Mouse (Mus musculus): Measurements from ENCODE around the gene Ripor2. TPM values are rescaled to one million over a fixed set of nuclear protein-coding genes. Genes with fewer than 3 reads are reported as not detected.
A peak's percentile ranks its signal among the peaks of the same experiment; 100 is the strongest.
"Not testable (repeated sequence)": the region's sequence is repeated elsewhere in the genome, so short reads cannot be mapped to it uniquely, and the experiment has no call there.

Gene Ripor2
- polyA plus RNA-seq, 1 experiment = 0.03 TPM

DNA sequence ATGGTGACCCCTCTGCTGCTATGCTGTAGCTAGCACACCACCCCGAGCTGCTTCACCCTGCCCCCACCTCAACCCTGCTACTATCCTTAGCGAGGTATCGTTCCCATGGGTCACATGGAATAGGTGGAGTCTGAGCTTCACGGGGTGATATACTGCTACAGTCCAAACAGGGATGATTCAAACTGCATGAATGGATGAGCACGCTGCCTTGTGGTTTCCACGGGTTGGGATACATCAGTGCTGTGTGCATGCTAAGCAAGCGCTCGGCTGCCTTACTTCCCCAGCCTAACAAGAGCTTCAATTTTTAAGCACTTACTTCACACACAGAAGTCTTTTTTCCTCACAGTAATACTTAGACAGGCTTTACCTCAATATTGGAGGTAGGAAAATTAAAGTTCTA lies 168.8 kb downstream of the Ripor2 start:
- H3K9me3 ChIP-seq (ENCODE audit: control insufficient read depth, low read length) = no peaks in the 10 kb centered on the region
- H3K4me3 ChIP-seq (replicated peaks) = no peak overlapping the region
- peaks cover 98% of the 10 kb centered on the region for H3K36me3 ChIP-seq (ENCODE audit: control insufficient read depth)
- no peak for TF ChIP-seq GATA1 (IDR thresholded peaks at IDR 0.05; ENCODE audit: low read length)
- TF ChIP-seq TAL1 (IDR thresholded peaks at IDR 0.05; ENCODE audit: low read length) = no peak
- no peaks in the 10 kb centered on the region for H3K27me3 ChIP-seq (ENCODE audit: control insufficient read depth)
- peaks cover 8% of the 10 kb centered on the region for H3K4me1 ChIP-seq (ENCODE audit: control insufficient read depth)

DNA sequence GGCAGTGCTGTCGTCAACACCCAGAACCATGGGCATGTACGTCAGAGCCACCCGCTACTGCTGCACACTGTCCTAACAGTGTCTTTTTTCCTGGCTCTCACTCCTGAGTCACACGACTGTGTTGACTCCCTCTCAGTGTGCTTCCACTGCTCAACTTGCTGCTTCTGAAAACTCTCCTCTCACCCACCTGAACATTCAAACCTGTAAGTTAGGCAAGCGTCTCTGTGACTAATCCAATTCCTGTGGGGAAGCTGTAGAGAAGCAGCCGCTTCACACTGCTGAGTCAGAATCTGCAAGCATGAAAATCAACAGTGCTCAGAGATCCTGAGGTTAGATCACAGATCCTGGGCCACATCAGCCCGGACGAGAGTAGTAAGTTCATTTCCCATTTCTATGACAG lies 169.4 kb downstream of the Ripor2 start:
- peaks cover 8% of the 10 kb centered on the region for H3K4me1 ChIP-seq (ENCODE audit: control insufficient read depth)
- H3K27me3 ChIP-seq (ENCODE audit: control insufficient read depth) = no peaks in the 10 kb centered on the region
- TF ChIP-seq GATA1 (IDR thresholded peaks at IDR 0.05; ENCODE audit: low read length) = no peak
- no peak for TF ChIP-seq TAL1 (IDR thresholded peaks at IDR 0.05; ENCODE audit: low read length)
- peaks cover 99% of the 10 kb centered on the region for H3K36me3 ChIP-seq (ENCODE audit: control insufficient read depth)
- H3K9me3 ChIP-seq (ENCODE audit: control insufficient read depth, low read length) = no peaks in the 10 kb centered on the region
- H3K4me3 ChIP-seq (replicated peaks) = no peak overlapping the region

DNA sequence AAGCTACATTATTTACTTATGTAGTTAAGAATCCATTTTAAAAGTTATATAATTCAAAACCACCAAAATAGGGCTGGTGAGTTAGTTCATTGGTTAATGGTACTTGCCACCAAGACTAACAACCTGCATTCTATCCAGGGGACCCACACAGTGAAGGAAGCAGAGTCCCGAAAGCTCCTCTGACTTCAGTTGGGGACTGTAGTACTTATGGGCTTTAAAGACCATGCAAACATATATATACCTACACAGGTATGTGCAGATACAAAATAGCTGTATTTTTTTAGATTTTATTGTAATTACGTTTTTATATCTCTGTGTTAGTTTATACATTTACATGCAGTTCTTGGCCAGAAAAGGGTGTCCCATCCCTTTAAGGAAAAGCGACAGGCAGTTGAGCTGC lies 174.8 kb downstream of the Ripor2 start:
- H3K36me3 ChIP-seq (ENCODE audit: control insufficient read depth) = peaks cover 89% of the 10 kb centered on the region
- H3K9me3 ChIP-seq (ENCODE audit: control insufficient read depth, low read length) = no peaks in the 10 kb centered on the region
- peaks cover 26% of the 10 kb centered on the region for H3K4me1 ChIP-seq (ENCODE audit: control insufficient read depth)
- TF ChIP-seq TAL1 (IDR thresholded peaks at IDR 0.05; ENCODE audit: low read length) = no peak
- TF ChIP-seq GATA1 (IDR thresholded peaks at IDR 0.05; ENCODE audit: low read length) = no peak
- no peaks in the 10 kb centered on the region for H3K27me3 ChIP-seq (ENCODE audit: control insufficient read depth)
- H3K4me3 ChIP-seq (replicated peaks) = no peak overlapping the region

DNA sequence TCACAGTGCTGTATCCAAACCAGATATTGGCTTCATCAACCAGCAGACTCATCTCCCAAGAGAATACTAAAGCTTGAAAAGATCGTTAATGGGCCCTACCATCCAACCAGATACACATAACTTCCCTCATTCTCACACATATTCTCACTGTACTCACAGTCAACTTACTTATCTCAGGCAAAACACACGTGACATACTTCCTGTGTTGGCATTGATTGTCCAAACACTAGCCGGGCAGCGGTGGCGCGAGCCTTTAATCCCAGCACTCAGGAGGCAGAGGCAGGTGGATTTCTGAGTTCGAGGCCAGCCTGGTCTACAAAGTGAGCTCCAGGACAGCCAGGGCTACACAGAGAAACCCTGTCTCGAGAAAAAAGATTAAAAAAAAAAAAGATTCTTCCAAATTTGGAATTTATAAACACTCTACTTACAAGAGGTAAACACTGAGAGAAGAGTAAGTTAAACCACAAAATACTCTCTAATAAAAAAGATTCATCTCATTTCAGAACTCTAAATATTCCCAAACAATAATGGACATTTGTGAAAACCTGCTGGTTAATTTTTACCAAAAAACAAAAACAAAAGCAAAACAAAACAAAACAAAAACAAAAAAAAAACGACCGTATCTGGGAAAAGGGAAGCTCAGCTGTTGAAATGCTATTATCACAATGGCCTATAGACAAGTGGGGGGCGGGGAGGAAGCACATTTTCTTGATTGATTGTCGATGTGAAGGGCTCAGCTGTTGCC lies 176.0 kb downstream of the Ripor2 start:
- Histone ChIP-seq H3K4me3 (replicated peaks) (peak overlapping the region; percentile 10), H3K9me3 (ENCODE audit: control insufficient read depth, low read length) (no peaks in the 10 kb centered on the region), H3K4me1 (ENCODE audit: control insufficient read depth) (peaks cover 38% of the 10 kb centered on the region), H3K27me3 (ENCODE audit: control insufficient read depth) (no peaks in the 10 kb centered on the region), H3K36me3 (ENCODE audit: control insufficient read depth) (peaks cover 80% of the 10 kb centered on the region)
- no peak for TF ChIP-seq TAL1 (IDR thresholded peaks at IDR 0.05; ENCODE audit: low read length)
- no peak for TF ChIP-seq GATA1 (IDR thresholded peaks at IDR 0.05; ENCODE audit: low read length)

DNA sequence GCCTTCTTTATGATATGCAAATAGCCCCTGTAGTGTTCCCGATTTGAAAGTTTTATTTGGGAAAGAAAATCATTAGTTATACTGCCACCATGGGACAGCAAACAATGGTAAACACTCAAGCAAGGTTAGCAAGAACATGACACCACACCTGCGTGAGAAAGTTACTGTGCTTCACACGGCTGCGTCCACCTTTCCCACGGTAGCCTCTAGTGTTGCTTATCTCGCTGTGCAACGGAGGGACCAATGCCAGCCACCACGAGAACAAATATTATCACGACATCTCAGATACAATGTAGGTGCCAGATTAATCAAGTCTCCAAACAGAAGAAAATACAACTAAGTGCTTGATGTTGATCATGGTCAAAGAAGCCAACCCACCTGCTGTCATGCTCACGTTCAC lies 177.5 kb downstream of the Ripor2 start:
- H3K4me3 ChIP-seq (replicated peaks) = peak overlapping the region; percentile 89
- TF ChIP-seq TAL1 (IDR thresholded peaks at IDR 0.05; ENCODE audit: low read length) (no peak), GATA1 (IDR thresholded peaks at IDR 0.05; ENCODE audit: low read length) (no peak)
- peaks cover 46% of the 10 kb centered on the region for H3K4me1 ChIP-seq (ENCODE audit: control insufficient read depth)
- no peaks in the 10 kb centered on the region for H3K9me3 ChIP-seq (ENCODE audit: control insufficient read depth, low read length)
- H3K27me3 ChIP-seq (ENCODE audit: control insufficient read depth) = no peaks in the 10 kb centered on the region
- H3K36me3 ChIP-seq (ENCODE audit: control insufficient read depth) = peaks cover 65% of the 10 kb centered on the region

DNA sequence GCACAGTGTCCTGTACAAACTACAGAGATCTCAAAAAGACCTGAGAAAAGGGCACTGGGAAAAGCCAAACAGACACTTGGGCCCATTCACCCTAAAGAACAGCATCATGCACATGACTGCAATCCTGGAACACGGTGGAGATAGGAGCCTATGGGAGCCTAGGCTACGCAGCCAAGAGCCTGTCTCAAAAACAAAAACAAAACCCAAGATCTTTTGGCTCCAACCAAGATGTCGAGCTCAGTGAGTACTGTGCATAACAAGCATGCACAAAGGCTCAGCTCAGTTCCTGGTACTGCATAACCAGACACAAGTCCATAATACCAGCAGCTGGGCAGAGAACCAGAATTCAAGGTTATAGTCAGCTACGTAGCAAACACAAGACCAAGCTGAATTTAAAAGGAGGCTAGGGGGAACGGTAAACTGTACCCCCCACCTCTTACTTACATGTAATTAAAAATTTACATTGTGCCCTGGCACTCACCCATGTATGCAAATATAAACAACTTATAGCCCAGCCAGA lies 178.4 kb downstream of the Ripor2 start:
- peaks cover 56% of the 10 kb centered on the region for H3K36me3 ChIP-seq (ENCODE audit: control insufficient read depth)
- no peaks in the 10 kb centered on the region for H3K27me3 ChIP-seq (ENCODE audit: control insufficient read depth)
- peak overlapping the region; percentile 89 for H3K4me3 ChIP-seq (replicated peaks)
- peaks cover 46% of the 10 kb centered on the region for H3K4me1 ChIP-seq (ENCODE audit: control insufficient read depth)
- TF ChIP-seq TAL1 (IDR thresholded peaks at IDR 0.05; ENCODE audit: low read length) (no peak), GATA1 (IDR thresholded peaks at IDR 0.05; ENCODE audit: low read length) (no peak)
- no peaks in the 10 kb centered on the region for H3K9me3 ChIP-seq (ENCODE audit: control insufficient read depth, low read length)

DNA sequence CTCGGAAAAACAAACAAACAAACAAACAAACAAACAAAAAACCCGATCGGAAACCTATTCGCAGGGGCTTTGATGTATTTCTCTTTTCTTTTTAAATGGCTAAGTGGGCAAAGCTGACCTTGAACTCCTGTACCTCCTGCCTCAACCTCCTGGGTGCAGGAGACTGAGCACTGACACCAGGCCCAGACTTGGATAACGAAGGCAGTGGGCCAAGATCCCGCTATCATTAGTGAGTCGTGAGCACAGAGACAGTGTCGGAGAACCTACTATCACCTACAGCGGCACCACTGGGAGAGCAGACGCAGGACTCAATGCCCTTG lies 179.1 kb downstream of the Ripor2 start:
- H3K9me3 ChIP-seq (ENCODE audit: control insufficient read depth, low read length) = no peaks in the 10 kb centered on the region
- H3K36me3 ChIP-seq (ENCODE audit: control insufficient read depth) = peaks cover 49% of the 10 kb centered on the region
- H3K27me3 ChIP-seq (ENCODE audit: control insufficient read depth) = no peaks in the 10 kb centered on the region
- peak overlapping the region; percentile 89 for H3K4me3 ChIP-seq (replicated peaks)
- no peak for TF ChIP-seq TAL1 (IDR thresholded peaks at IDR 0.05; ENCODE audit: low read length)
- TF ChIP-seq GATA1 (IDR thresholded peaks at IDR 0.05; ENCODE audit: low read length) = no peak
- peaks cover 46% of the 10 kb centered on the region for H3K4me1 ChIP-seq (ENCODE audit: control insufficient read depth)

DNA sequence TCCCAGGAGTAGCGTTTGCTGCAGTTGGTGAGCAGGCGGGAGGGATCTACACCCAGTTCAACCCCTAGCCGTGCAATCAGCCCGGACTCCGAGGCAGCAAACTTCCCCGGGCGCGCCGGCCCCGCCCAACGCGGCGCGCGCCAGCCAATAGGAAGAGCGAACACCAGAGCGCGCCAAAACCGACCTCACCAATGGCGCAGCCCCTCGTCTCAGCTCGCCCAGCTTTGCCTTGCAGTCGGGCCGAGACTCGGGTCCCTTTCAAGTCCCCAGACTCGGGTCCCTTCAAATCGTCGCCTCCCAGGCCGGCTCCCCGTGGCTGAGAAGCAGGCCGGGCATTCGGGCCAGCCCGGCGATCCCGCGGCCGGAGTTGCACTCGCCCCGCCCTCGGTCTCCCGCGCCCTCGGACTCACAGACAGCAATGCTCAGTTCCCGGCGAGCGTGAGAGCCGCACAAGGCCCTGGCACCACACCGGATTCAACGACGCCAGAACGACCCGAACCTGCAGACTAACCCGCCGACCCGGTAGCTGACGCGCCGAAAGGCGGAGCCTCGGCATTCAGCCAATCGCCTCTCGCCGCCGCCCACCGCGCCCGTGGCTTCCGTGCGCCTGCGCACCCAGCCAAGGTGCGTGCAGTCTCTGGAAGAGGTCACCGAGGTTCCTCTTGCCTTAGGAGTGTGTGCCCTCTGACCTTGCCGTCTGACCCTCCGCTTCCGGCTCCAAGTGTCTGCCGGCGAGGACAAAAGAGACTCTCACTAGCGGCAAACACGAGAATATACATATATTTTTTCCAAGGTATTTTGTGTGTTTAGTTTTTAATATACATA lies 179.6 kb downstream of the Ripor2 start, which contains the start of gene Gmnn:
Gmnn (minus strand) TSS at position 521 of the 825 bp plus-strand sequence.
- TF ChIP-seq TAL1 (IDR thresholded peaks at IDR 0.05; ENCODE audit: low read length) (no peak), GATA1 (IDR thresholded peaks at IDR 0.05; ENCODE audit: low read length) (no peak)
- Histone ChIP-seq H3K9me3 (ENCODE audit: control insufficient read depth, low read length) (no peaks in the 10 kb centered on the region), H3K4me3 (replicated peaks) (peak within 1 kb of the TSS; percentile 89), H3K27me3 (ENCODE audit: control insufficient read depth) (no peaks in the 10 kb centered on the region), H3K4me1 (ENCODE audit: control insufficient read depth) (peaks cover 46% of the 10 kb centered on the region), H3K36me3 (ENCODE audit: control insufficient read depth) (peaks cover 44% of the 10 kb centered on the region)

DNA sequence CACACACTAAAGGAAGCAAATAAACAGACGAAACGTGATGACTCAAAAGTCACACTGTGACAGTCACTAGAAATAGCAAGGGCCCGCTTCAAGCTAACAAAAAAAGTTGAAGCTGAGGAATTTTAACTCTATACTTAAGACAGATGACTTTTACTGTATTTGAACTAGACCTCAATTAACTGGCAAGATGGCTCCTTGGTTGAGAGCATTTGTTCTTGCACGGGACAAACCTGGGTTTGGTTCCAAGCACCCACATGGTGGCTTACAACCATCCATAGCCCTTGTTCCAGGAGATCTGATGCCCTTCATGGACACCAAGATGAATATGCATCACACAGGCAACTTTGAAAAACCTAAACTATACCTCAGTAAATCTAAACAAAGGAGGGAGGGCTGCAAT lies 180.3 kb downstream of the Ripor2 start:
- TF ChIP-seq TAL1 (IDR thresholded peaks at IDR 0.05; ENCODE audit: low read length) = no peak
- no peak for TF ChIP-seq GATA1 (IDR thresholded peaks at IDR 0.05; ENCODE audit: low read length)
- no peaks in the 10 kb centered on the region for H3K27me3 ChIP-seq (ENCODE audit: control insufficient read depth)
- peak overlapping the region; percentile 89 for H3K4me3 ChIP-seq (replicated peaks)
- peaks cover 37% of the 10 kb centered on the region for H3K36me3 ChIP-seq (ENCODE audit: control insufficient read depth)
- no peaks in the 10 kb centered on the region for H3K9me3 ChIP-seq (ENCODE audit: control insufficient read depth, low read length)
- peaks cover 46% of the 10 kb centered on the region for H3K4me1 ChIP-seq (ENCODE audit: control insufficient read depth)

DNA sequence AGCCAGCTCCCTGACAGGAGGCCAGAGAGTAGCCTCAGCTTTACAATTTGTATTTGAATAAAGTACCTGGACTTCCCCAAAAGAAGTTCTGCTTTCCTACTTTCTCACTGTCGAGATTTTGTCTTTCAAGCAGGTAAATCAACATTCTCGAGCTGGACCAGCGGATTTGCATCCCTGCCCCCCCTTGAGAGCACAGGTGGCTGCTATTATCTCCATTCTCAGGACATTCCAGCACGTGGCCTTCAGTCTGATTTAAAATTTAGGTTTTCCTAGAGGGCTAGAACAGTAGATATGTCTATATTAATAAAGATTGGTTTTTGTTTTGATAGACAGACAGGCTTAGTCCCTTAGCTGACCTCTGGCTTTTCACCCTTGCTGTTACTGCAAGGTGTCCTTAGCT lies 185.8 kb downstream of the Ripor2 start:
- H3K27me3 ChIP-seq (ENCODE audit: control insufficient read depth); H3K9me3 ChIP-seq (ENCODE audit: control insufficient read depth, low read length); H3K4me3 ChIP-seq (replicated peaks); H3K4me1 ChIP-seq (ENCODE audit: control insufficient read depth): not testable (repeated sequence)
- H3K36me3 ChIP-seq (ENCODE audit: control insufficient read depth) = peaks cover 11% of the 10 kb centered on the region

DNA sequence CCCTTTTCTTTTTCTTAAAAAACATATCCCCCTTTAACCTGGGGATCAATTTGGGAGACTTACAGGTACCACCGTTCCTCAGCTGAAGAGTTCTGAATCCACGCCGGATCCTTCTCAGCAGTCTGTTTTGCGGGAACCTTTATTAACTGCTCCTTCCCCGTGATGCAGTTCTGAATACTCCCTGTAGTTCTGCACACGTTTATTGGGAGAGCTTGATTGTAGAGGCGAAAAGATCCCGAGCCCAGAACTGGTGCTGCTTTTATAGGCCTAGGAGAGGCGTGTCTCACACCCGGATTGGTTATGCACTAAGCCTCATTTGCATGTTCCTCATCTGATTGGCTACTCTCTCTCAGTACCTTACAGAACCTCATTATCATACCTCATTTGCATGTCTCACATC lies 189.5 kb downstream of the Ripor2 start:
- H3K36me3 ChIP-seq (ENCODE audit: control insufficient read depth); H3K4me1 ChIP-seq (ENCODE audit: control insufficient read depth); H3K27me3 ChIP-seq (ENCODE audit: control insufficient read depth); H3K4me3 ChIP-seq (replicated peaks); H3K9me3 ChIP-seq (ENCODE audit: control insufficient read depth, low read length): not testable (repeated sequence)

Data from erythroblast, embryonic 14.5 days (primary cell).